Mouse (Mus musculus) MEL (cell line): ENCODE measurements at regions not wholly inside any gene's neighbourhood (a gene's known extent, or its start where the extent isn't known, plus 50 kb on each side); places are given as distances from the start of the nearest gene placed in this dataset.

Experiments
- DNase-seq: peaks from one replicate; pipeline ENCODE4 v3.0.0; 2011; ENCODE audit warnings: low read depth, low spot score
- H3K27ac ChIP-seq: 2 replicates; pipeline ENCODE4 v1.5.1; 2012; ENCODE audit warnings: low read depth, mild to moderate bottlenecking, control low read depth, low read length, moderate library complexity; ENCODE audit not compliant: control insufficient read depth
- H3K27me3 ChIP-seq, 2 experiments: fragments of 150-350 bp in 1 of 2; sonication (generic) in 1 of 2; 2 replicates each; pipeline ENCODE4 v1.6.1; 2012; ENCODE audit warnings: low read length in 2 of 2, mild to moderate bottlenecking in 2 of 2, improper control_type of control experiment in 1 of 2, moderate library complexity in 1 of 2; ENCODE audit not compliant: insufficient read depth in 2 of 2, control insufficient read depth in 1 of 2
- H3K36me3 ChIP-seq, 2 experiments: 2 replicates each; pipeline ENCODE4 v1.6.1; 2012 to 2014; ENCODE audit warnings: low read length in 2 of 2, improper control_type of control experiment in 1 of 2, inconsistent platforms in 1 of 2, mild to moderate bottlenecking in 1 of 2; ENCODE audit not compliant: insufficient read depth in 2 of 2, control insufficient read depth in 1 of 2
- H3K4me1 ChIP-seq, 2 experiments: fragments of 150-350 bp in 1 of 2; sonication (generic) in 1 of 2; 2 replicates each; pipeline ENCODE4 v1.6.1; 2012; ENCODE audit warnings: low read length in 2 of 2, improper control_type of control experiment in 1 of 2, mild to moderate bottlenecking in 1 of 2; ENCODE audit not compliant: insufficient read depth in 2 of 2, control insufficient read depth in 1 of 2
- H3K4me3 ChIP-seq, 2 experiments: fragments of 150-350 bp in 1 of 2; sonication (generic) in 1 of 2; 2 replicates each; pipeline ENCODE4 v1.5.1; 2012; ENCODE audit warnings: low read depth in 2 of 2, low read length in 2 of 2, mild to moderate bottlenecking in 2 of 2, moderate library complexity in 2 of 2, control low read depth in 1 of 2, improper control_type of control experiment in 1 of 2; ENCODE audit not compliant: control insufficient read depth in 1 of 2, insufficient read depth in 1 of 2
- H3K79me2 ChIP-seq: 2 replicates; pipeline ENCODE4 v1.6.1; 2012; ENCODE audit warnings: mild to moderate bottlenecking, low read length, moderate library complexity; ENCODE audit not compliant: control insufficient read depth, poor library complexity, insufficient read depth
- H3K9ac ChIP-seq: 2 replicates; pipeline ENCODE4 v1.6.1; 2012; ENCODE audit warnings: low read depth, mild to moderate bottlenecking, control low read depth, low read length, moderate library complexity; ENCODE audit not compliant: control insufficient read depth, poor library complexity, severe bottlenecking
- H3K9me3 ChIP-seq: fragments of 150-350 bp; sonication (generic); replicated peaks from 2 replicates; pipeline ENCODE4 v1.6.1; 2012; ENCODE audit warnings: mild to moderate bottlenecking, low read length, improper control_type of control experiment, moderate library complexity; ENCODE audit not compliant: insufficient read depth
- BHLHE40 ChIP-seq: IDR thresholded peaks from 2 replicates; pipeline ENCODE4 v1.6.1; 2012; ENCODE audit warnings: low read depth, mild to moderate bottlenecking, inconsistent platforms, low read length, improper control_type of control experiment, borderline replicate concordance
- CHD1 ChIP-seq: IDR thresholded peaks from 2 replicates; pipeline ENCODE4 v1.6.1; 2012; ENCODE audit warnings: low read depth, mild to moderate bottlenecking, inconsistent platforms, low read length, improper control_type of control experiment
- CHD2 ChIP-seq: IDR thresholded peaks from 2 replicates; pipeline ENCODE4 v1.6.1; 2011; ENCODE audit warnings: low read length, improper control_type of control experiment
- CTCF ChIP-seq, 3 experiments: IDR thresholded peaks in 2 of 3; conservative IDR thresholded peaks in 1 of 3; 2 replicates each; pipeline ENCODE4 v1.5.1; 2011 to 2012; ENCODE audit warnings: low read length in 3 of 3, low read depth in 2 of 3, mild to moderate bottlenecking in 2 of 3, improper control_type of control experiment in 1 of 3, inconsistent platforms in 1 of 3, mixed read lengths in 1 of 3, moderate library complexity in 1 of 3; ENCODE audit not compliant: control insufficient read depth in 1 of 3, insufficient read depth in 1 of 3, poor library complexity in 1 of 3, severe bottlenecking in 1 of 3
- E2F4 ChIP-seq: IDR thresholded peaks from 2 replicates; pipeline ENCODE4 v1.6.1; 2011; ENCODE audit warnings: low read depth, low read length, improper control_type of control experiment, borderline replicate concordance
- EP300 ChIP-seq, 2 experiments: IDR thresholded peaks; 2 replicates each; pipeline ENCODE4 v1.6.1; 2011; ENCODE audit warnings: improper control_type of control experiment in 2 of 2, low read length in 2 of 2, low read depth in 1 of 2, mild to moderate bottlenecking in 1 of 2
- HCFC1 ChIP-seq: IDR thresholded peaks from 2 replicates; pipeline ENCODE4 v1.6.1; 2012; ENCODE audit warnings: low read depth, mild to moderate bottlenecking, inconsistent platforms, low read length, improper control_type of control experiment, moderate library complexity
- JUND ChIP-seq: IDR thresholded peaks from 2 replicates; pipeline ENCODE4 v1.6.1; 2011; ENCODE audit warnings: low read depth, mild to moderate bottlenecking, improper control_type of control experiment, low read length
- NELFE ChIP-seq: IDR thresholded peaks from 2 replicates; pipeline ENCODE4 v1.6.1; 2011; ENCODE audit warnings: low read depth, low read length, improper control_type of control experiment
- NRF1 ChIP-seq: IDR thresholded peaks from 2 replicates; pipeline ENCODE4 v1.6.1; 2014; ENCODE audit warnings: low read depth, mild to moderate bottlenecking, inconsistent platforms, low read length, improper control_type of control experiment, moderate library complexity; ENCODE audit not compliant: poor library complexity, insufficient read depth, severe bottlenecking
- POLR2AphosphoS5 ChIP-seq: IDR thresholded peaks from 2 replicates; pipeline ENCODE4 v1.6.1; 2012; ENCODE audit warnings: low read depth, borderline replicate concordance, mild to moderate bottlenecking, inconsistent platforms, low read length, moderate library complexity, mixed read lengths
- RAD21 ChIP-seq: IDR thresholded peaks from 2 replicates; pipeline ENCODE4 v1.6.1; 2011; ENCODE audit warnings: mild to moderate bottlenecking, low read depth, low read length, improper control_type of control experiment
- RCOR1 ChIP-seq: IDR thresholded peaks from 2 replicates; pipeline ENCODE4 v1.6.1; 2012; ENCODE audit warnings: low read depth, mild to moderate bottlenecking, inconsistent platforms, low read length, improper control_type of control experiment
- TBP ChIP-seq: IDR thresholded peaks from 2 replicates; pipeline ENCODE4 v1.8.0; 2011; ENCODE audit warnings: low read depth, low read length, improper control_type of control experiment
- USF1 ChIP-seq: IDR thresholded peaks from 2 replicates; pipeline ENCODE4 v1.6.1; 2014; ENCODE audit warnings: low read depth, mild to moderate bottlenecking, inconsistent platforms, low read length, improper control_type of control experiment, moderate library complexity
- USF2 ChIP-seq, 2 experiments: IDR thresholded peaks; 2 replicates each; pipeline ENCODE4 v1.6.1; 2011 to 2012; ENCODE audit warnings: improper control_type of control experiment in 2 of 2, low read length in 2 of 2, borderline replicate concordance in 1 of 2, inconsistent platforms in 1 of 2, low read depth in 1 of 2, mild to moderate bottlenecking in 1 of 2; ENCODE audit not compliant: insufficient read depth in 1 of 2
- ZKSCAN1 ChIP-seq: IDR thresholded peaks from 2 replicates; pipeline ENCODE4 v1.6.1; 2012; ENCODE audit warnings: low read depth, mild to moderate bottlenecking, inconsistent platforms, low read length, improper control_type of control experiment, moderate library complexity
- ZMIZ1 ChIP-seq: IDR thresholded peaks from 2 replicates; pipeline ENCODE4 v1.6.1; 2012; ENCODE audit warnings: low read depth, mild to moderate bottlenecking, inconsistent platforms, low read length, improper control_type of control experiment, moderate library complexity
- ZNF384 ChIP-seq: IDR thresholded peaks from 2 replicates; pipeline ENCODE4 v1.6.1; 2012; ENCODE audit warnings: low read depth, mild to moderate bottlenecking, inconsistent platforms, low read length, improper control_type of control experiment

- Histone ChIP-seq H3K9ac (no peak overlapping the region), H3K4me1 (peaks cover 0 to 3% of the 10 kb centered on the region in 2 experiments; a peak in 1 of 4 replicates), H3K4me3 (no peak overlapping the region), H3K9me3 (no peaks in the 10 kb centered on the region), H3K79me2 (no peaks in the 10 kb centered on the region), H3K36me3 (peaks cover 0 to 2% of the 10 kb centered on the region in 2 experiments; a peak in 1 of 4 replicates), H3K27ac (no peak overlapping the region), H3K27me3 (no peaks in the 10 kb centered on the region)
- TF ChIP-seq RAD21, result no peak
- no peak for TF ChIP-seq CHD2
- TF ChIP-seq JUND, result no peak
- TF ChIP-seq POLR2AphosphoS5, result no peak
- no peak for TF ChIP-seq USF2 (IDR thresholded peaks at IDR 0.05; ENCODE audit: borderline replicate concordance in 1 of 2, insufficient read depth in 1 of 2, low read depth in 1 of 2, low read length in 2 of 2)
- no peak for TF ChIP-seq ZNF384
- TF ChIP-seq RCOR1, result no peak
- DNase-seq, result no peak
These were observed 71.8 kb upstream of the Cited2 start for GRCm38 (mm10) chr10:17650997-17651750.

GRCm38 (mm10) chr10:17653325-17653724 is 69.7 kb upstream of the Cited2 start:
- Histone ChIP-seq H3K4me3 (no peak overlapping the region), H3K9me3 (no peaks in the 10 kb centered on the region)
- TF ChIP-seq CTCF (IDR thresholded peaks at IDR 0.05 in 2 of 3, conservative IDR thresholded peaks at IDR 0.05 in 1 of 3; ENCODE audit: control insufficient read depth in 1 of 3, insufficient read depth in 1 of 3, low read depth in 2 of 3, low read length in 3 of 3, poor library complexity in 1 of 3, severe bottlenecking in 1 of 3), result no peak
- TF ChIP-seq CHD1, result no peak
- no peak for TF ChIP-seq NRF1
- no peak for TF ChIP-seq NELFE
- TF ChIP-seq HCFC1, result no peak
- TF ChIP-seq USF1, result no peak
- TF ChIP-seq POLR2AphosphoS5, result no peak
- no peak for TF ChIP-seq ZKSCAN1
- TF ChIP-seq E2F4, result no peak
- no peak for TF ChIP-seq ZMIZ1
- TF ChIP-seq EP300 (IDR thresholded peaks at IDR 0.05; ENCODE audit: low read depth in 1 of 2, low read length in 2 of 2), result no peak
- no peak for TF ChIP-seq BHLHE40
- TF ChIP-seq TBP, result no peak
- TF ChIP-seq, all 39 proteins: peak for 0
- no peak overlapping the region for H3K27ac ChIP-seq
- peaks cover 0 to 2% of the 10 kb centered on the region in 2 experiments; a peak in 1 of 4 replicates for H3K36me3 ChIP-seq
- no peaks in the 10 kb centered on the region for H3K79me2 ChIP-seq
- H3K9ac ChIP-seq, result no peak overlapping the region
- peaks cover 0 to 3% of the 10 kb centered on the region in 2 experiments; a peak in 1 of 4 replicates for H3K4me1 ChIP-seq
- no peaks in the 10 kb centered on the region for H3K27me3 ChIP-seq
- DNase-seq, result no peak
